Mouse (Mus musculus): ENCODE results near the gene Tsr2.

Gene Tsr2

DNA sequence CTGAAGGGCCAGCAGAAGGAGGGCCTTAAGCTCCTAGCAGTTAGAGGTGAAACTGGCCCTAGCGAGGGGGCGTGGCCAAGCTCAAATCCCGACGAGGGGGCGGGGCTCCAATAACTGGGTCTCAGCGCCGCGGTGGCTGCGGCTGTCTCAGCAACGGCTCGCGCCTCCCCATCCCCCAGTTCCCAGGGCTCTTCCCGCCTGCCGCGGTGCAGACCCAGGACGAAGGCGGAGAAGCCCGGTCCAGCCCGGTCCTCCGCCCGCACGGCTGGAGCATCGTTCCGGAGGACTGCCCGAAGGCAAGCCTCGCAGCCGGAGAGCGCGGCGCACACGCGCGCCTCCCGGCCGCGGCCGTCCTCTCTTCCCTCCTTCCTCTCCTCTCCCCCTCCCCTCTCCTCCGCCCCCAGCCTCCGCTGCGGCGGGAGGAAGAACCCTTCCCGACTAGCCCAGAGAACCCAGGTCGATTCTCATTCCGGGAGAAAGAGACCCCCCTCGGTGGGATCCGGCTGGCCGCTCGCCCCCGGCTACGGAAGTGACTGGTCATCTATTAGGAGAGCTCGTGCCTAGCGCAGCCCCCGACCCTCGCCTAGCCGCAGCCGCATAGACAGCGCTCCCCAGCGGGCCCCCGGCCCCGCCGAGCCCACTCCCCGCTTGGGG is 49.4 kb downstream of the Tsr2 start:
- peak; percentile 18 to 23 for DNase-seq (ENCODE audit: low spot score in 2 of 2)

DNA sequence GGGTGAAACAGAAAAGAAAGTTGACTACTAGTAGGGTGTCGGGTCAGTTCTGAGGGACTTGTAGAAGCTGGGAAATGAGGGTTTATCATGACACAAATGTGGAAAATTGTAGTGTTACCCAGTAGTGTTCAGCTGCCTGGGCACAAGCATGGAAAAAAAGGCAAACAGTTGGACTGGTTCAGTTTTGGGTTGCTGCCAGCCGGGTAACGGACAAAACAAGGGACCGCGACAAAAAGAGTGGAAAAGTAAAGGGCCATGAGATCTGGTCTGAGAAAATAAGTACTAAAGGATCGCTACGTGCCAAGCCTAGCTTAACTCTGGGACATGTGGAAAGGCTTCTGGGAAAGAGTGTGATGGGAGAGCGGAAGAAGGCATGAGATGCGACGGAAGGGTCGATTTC is 50.0 kb downstream of the Tsr2 start:
- no peak for DNase-seq (ENCODE audit: low spot score in 2 of 2)

DNA sequence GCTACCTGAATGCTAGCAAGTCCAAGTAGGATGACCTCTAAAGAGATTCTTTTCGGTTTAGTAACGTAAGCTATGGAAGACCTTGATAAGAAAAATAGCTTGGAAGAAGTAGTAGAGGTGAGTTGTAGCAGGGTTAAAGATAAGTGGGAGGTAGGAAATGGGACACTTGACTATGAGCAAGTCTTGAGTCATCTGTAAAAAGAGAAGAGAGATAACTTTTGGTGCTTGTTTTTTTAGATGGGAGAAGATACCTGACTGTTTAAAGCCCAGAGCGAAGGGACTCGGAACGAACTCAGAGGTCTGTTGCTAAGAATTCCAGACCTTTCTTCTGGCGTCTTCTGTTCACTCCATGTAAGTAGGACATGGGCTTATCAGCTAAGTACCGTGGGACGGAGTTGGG is 50.5 kb downstream of the Tsr2 start, which contains the start of gene Fgd1:
TSS of gene Fgd1 (plus strand) at position 301 of the 400 bp plus-strand sequence.
- DNase-seq (ENCODE audit: low spot score in 2 of 2): no peak

DNA sequence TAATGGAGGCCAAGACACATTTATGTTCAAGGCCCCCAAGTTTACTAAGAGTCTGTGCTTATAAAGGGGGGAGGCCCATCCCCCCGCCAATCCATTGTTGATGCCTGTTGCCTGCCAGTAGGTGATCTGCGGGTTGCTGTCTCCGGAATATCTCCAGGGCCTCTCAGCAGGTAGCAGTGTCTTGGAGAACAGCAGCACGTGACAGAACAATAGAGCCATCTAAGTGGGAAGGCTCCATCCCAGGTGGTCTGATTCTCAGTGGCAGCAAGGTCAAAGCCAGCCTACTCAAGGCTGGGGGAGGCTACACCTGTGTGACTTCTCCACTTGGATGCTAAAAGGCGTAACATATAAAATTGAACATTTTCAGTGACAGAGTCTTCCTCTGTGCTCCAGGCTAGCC is 55.1 kb downstream of the Tsr2 start:
- DNase-seq (ENCODE audit: low spot score in 2 of 2): no peak
